Mouse (Mus musculus): Measurements from ENCODE around the gene Timp4.

GRCm38 (mm10) chr6:115210820-115211219 lies 41.2 kb downstream of the Timp4 start:
- no peak for TF ChIP-seq CTCF (IDR thresholded peaks at IDR 0.05; ENCODE audit: extremely low read depth, insufficient read depth, low read length)
- no peak for TF ChIP-seq POLR2A (IDR thresholded peaks at IDR 0.05; ENCODE audit: extremely low read depth, insufficient read depth, low read length)
